Mouse (Mus musculus) cerebellum, adult 2 months (tissue): ENCODE results near the gene Dbr1. TPM values are rescaled to one million over a fixed set of nuclear protein-coding genes. Genes with fewer than 3 reads are reported as not detected.

Experiments
- DNase-seq, 2 experiments: peaks; one replicate each; pipeline ENCODE4 v3.0.0; 2021
- H3K27ac ChIP-seq: fragments of 200-500 bp; 2 replicates; pipeline ENCODE4 v1.5.1; 2012; ENCODE audit warnings: low read length, control low read depth, inconsistent platforms; ENCODE audit not compliant: insufficient read depth
- H3K27me3 ChIP-seq: fragments of 200-500 bp; 2 replicates; pipeline ENCODE4 v1.6.1; 2012; ENCODE audit warnings: inconsistent platforms, mild to moderate bottlenecking, low read length, moderate library complexity; ENCODE audit not compliant: control insufficient read depth, insufficient read depth
- H3K4me1 ChIP-seq: fragments of 200-500 bp; 2 replicates; pipeline ENCODE4 v1.6.1; 2011; ENCODE audit warnings: low read length; ENCODE audit not compliant: control insufficient read depth, insufficient read depth
- H3K4me3 ChIP-seq: fragments of 200-500 bp; replicated peaks from 2 replicates; pipeline ENCODE3; 2011; ENCODE audit warnings: mild to moderate bottlenecking, low read depth, low read length, control low read depth; ENCODE audit not compliant: insufficient read depth
- CTCF ChIP-seq: fragments of 200-500 bp; IDR thresholded peaks from 2 replicates; pipeline ENCODE4 v1.5.1; 2011; ENCODE audit warnings: low read depth, mild to moderate bottlenecking, control low read depth, low read length, moderate library complexity, borderline replicate concordance; ENCODE audit not compliant: insufficient read depth
- POLR2A ChIP-seq: fragments of 200-500 bp; IDR thresholded peaks from 2 replicates; pipeline ENCODE4 v1.6.1; 2011; ENCODE audit warnings: low read length, control low read depth, borderline replicate concordance; ENCODE audit not compliant: insufficient read depth
- WGBS: fragments of 180-500 bp; shearing (Covaris S2); methylation state at CpG from one replicate; pipeline ENCODE4 v1.1.7; 2018; 5-methylcytosine and 5-hydroxymethylcytosine counted together
- polyA plus RNA-seq: library from polyadenylated mRNA; depleted of rRNA; stranded (reverse); fragments of >200 nt; gene quantifications from 2 replicates; pipeline ENCODE4 v1.2.3, GENCODE M21; 2012

Gene Dbr1
- polyA plus RNA-seq, 1 experiment = 14.2 TPM

- H3K4me3 ChIP-seq = no peak overlapping the region
- H3K27me3 ChIP-seq = no peaks in the 10 kb centered on the region
- WGBS = 93% methylated on average over 7 of the region's 7 CpGs
- H3K27ac ChIP-seq = no peak overlapping the region
- TF ChIP-seq POLR2A = no peak
- TF ChIP-seq CTCF = no peak
- no peaks in the 10 kb centered on the region for H3K4me1 ChIP-seq
- DNase-seq = no peak
Observed at GRCm38 (mm10) chr9:99558824-99559556, 16.6 kb upstream of the Dbr1 start.

- no peak for DNase-seq
- TF ChIP-seq POLR2A (no peak), CTCF (no peak)
- H3K4me1 ChIP-seq = no peaks in the 10 kb centered on the region
Observed at GRCm38 (mm10) chr9:99559557-99559904, 16.1 kb upstream of the Dbr1 start.

GRCm38 (mm10) chr9:99560389-99560788, 15.2 kb upstream of the Dbr1 start:
- Histone ChIP-seq H3K4me3 (no peak overlapping the region), H3K27ac (no peak overlapping the region), H3K27me3 (no peaks in the 10 kb centered on the region), H3K4me1 (no peaks in the 10 kb centered on the region)
- no peak for TF ChIP-seq CTCF
- no peak for TF ChIP-seq POLR2A
- WGBS = 95% methylated on average over 3 of the region's 3 CpGs
- DNase-seq = no peak

More at GRCm38 (mm10) chr9:99559557-99559904, 16.1 kb upstream of the Dbr1 start:
- Histone ChIP-seq H3K4me3 (no peak overlapping the region), H3K27me3 (no peaks in the 10 kb centered on the region), H3K27ac (no peak overlapping the region)

GRCm38 (mm10) chr9:99563714-99564113, 11.9 kb upstream of the Dbr1 start:
- 34% methylated on average over 11 of the region's 11 CpGs for WGBS
- DNase-seq = no peak
- Histone ChIP-seq H3K4me3 (no peak overlapping the region), H3K4me1 (no peaks in the 10 kb centered on the region), H3K27ac (no peak overlapping the region), H3K27me3 (no peaks in the 10 kb centered on the region)
- TF ChIP-seq POLR2A (no peak), CTCF (no peak)

GRCm38 (mm10) chr9:99568023-99568346, 7.6 kb upstream of the Dbr1 start:
- DNase-seq = no peak
- WGBS = under 1% methylated on average over 15 of the region's 15 CpGs

GRCm38 (mm10) chr9:99568347-99569070, 7.1 kb upstream of the Dbr1 start, which contains the start of gene Armc8:
TSS of gene Armc8 (minus strand) at chr9:99568899.
- peak; percentile 90 to 92 for DNase-seq
- peak within 1 kb of the TSS; percentile 99 for H3K4me3 ChIP-seq
- TF ChIP-seq CTCF = no peak
- peak; percentile 81; the same call in 1 of the 2 replicates for TF ChIP-seq POLR2A
- no peaks in the 10 kb centered on the region for H3K27me3 ChIP-seq
- peak within 1 kb of the TSS; percentile 99 for H3K27ac ChIP-seq
- no peaks in the 10 kb centered on the region for H3K4me1 ChIP-seq
- WGBS = 1% methylated on average over 70 of the region's 70 CpGs

More at GRCm38 (mm10) chr9:99568023-99568346, 7.6 kb upstream of the Dbr1 start:
- TF ChIP-seq POLR2A (no peak), CTCF (no peak)
- Histone ChIP-seq H3K27ac (no peak overlapping the region), H3K4me1 (no peaks in the 10 kb centered on the region), H3K4me3 (peak overlapping the region; percentile 99), H3K27me3 (no peaks in the 10 kb centered on the region)

- WGBS = under 1% methylated on average over 9 of the region's 9 CpGs
- TF ChIP-seq CTCF (no peak), POLR2A (no peak)
- H3K27me3 ChIP-seq = no peaks in the 10 kb centered on the region
- H3K27ac ChIP-seq = peak overlapping the region; percentile 99; the same call in 1 of the 2 replicates
- H3K4me3 ChIP-seq = peak overlapping the region; percentile 99
- no peak for DNase-seq
- H3K4me1 ChIP-seq = no peaks in the 10 kb centered on the region
Observed at GRCm38 (mm10) chr9:99569071-99569397, 6.6 kb upstream of the Dbr1 start.

GRCm38 (mm10) chr9:99580655-99581054, 5.1 kb downstream of the Dbr1 start:
- Histone ChIP-seq H3K27me3 (no peaks in the 10 kb centered on the region), H3K4me3 (no peak overlapping the region), H3K4me1 (no peaks in the 10 kb centered on the region), H3K27ac (no peak overlapping the region)
- peak in 1 of 2 experiments; percentile 29 for DNase-seq
- no peak for TF ChIP-seq POLR2A
- peak; percentile 42; the same call in 1 of the 2 replicates for TF ChIP-seq CTCF
- 19% methylated on average over 2 of the region's 2 CpGs for WGBS
